Mouse (Mus musculus): ENCODE measurements around the gene 2410002F23Rik.

- no peak for TF ChIP-seq ZNF384 (IDR thresholded peaks at IDR 0.05; ENCODE audit: low read depth, low read length)
- TF ChIP-seq MAFK (IDR thresholded peaks at IDR 0.05; ENCODE audit: insufficient read depth, low read depth, low read length) = no peak
Observed at GRCm38 (mm10) chr7:44241163-44241562, 5.4 kb upstream of the 2410002F23Rik start.

All from ES-E14 (cell line).